Mouse (Mus musculus): ENCODE results near the gene Ntmt1.

DNA sequence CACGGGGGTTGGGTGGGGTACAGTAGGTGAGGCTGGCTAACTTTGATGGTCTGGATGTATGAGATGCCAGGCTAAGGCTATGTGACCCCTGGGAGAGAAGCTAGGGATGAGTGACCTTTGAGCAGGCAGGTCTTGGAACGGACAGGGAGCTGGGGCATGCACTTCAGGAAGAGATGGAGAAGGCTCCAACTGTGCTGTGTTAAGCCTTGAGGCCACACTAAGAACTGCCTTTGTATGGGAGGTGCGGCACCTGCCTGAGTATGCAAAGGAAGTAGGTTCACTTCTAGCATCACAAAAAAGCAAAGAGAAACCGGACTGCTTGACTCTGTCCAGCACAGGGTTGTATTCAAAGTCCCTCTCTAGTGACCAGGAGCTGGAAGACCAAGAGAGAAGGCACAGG lies 29.4 kb upstream of the Ntmt1 start:
- TF ChIP-seq GATA1 (IDR thresholded peaks at IDR 0.05; ENCODE audit: low read length) (no peak), TAL1 (IDR thresholded peaks at IDR 0.05; ENCODE audit: low read length) (no peak)
